Mouse (Mus musculus) embryonic fibroblast, embryonic 13.5 days (primary cell): ENCODE results near the gene Pdilt.

Source experiments
- CTCF ChIP-seq: IDR thresholded peaks from 2 replicates; pipeline ENCODE4 v1.5.1; 2011; ENCODE audit warnings: mild to moderate bottlenecking, control low read depth, low read length, moderate library complexity, borderline replicate concordance; ENCODE audit not compliant: insufficient read depth
- POLR2A ChIP-seq: IDR thresholded peaks from 2 replicates; pipeline ENCODE4 v1.6.1; 2011; ENCODE audit warnings: low read depth, mild to moderate bottlenecking, control low read depth, low read length, moderate library complexity

DNA sequence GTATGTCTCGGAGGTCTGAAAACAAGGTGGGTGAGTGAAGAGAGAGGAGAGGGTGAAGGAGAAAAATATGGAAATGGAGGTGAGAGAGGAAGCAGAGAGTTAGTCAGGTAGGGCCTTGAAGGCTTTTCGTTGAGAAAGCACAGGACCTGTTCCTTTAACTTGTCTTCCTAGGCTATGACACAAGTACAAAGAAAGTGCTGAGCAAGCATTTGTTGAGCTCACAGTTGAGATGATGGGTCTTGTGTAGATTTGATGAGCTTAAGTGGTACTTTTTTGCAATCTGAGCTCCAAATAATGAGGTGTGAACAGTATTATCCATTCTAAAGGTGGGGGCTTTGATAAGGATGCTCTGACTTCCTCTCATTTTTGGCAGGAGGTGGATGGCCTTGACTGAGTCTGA, 11.1 kb upstream of the Pdilt start:
- TF ChIP-seq POLR2A (no peak), CTCF (no peak)
